Comparison of ENCODE assay signal across 29 mouse cellular contexts in genomic region chr19:48737554-48737953, GRCm38 (mm10).
A peak's percentile ranks its signal among the peaks of the same experiment; 100 is the strongest.
DNase-seq lines count a peak whose midpoint lies in the region; ATAC-seq and TF ChIP-seq lines count a peak whose summit lies in the region.
"Had no signal": no experiment of that assay in that cellular context is flagged by ENCODE, and none has a peak within 500 bp of the region (broad histone marks: within the 10 kb centered on the region; RNA-seq: fewer than 3 reads in every experiment).

No protein-coding gene starts in this region.

- no peak overlapping the region for H3K9ac ChIP-seq in hindbrain, postnatal 0 days (replicated peaks; ENCODE audit: low read length)
- no peak overlapping the region for H3K9ac ChIP-seq in hindbrain, embryonic 11.5 days (ENCODE audit: low read depth, low read length)
- no peak overlapping the region for H3K9ac ChIP-seq in kidney, postnatal 0 days (ENCODE audit: low read depth, low read length)
- H3K9ac ChIP-seq in kidney, embryonic 14.5 days (ENCODE audit: low read depth, low read length) = no peak overlapping the region
- no peak overlapping the region for H3K9ac ChIP-seq in forebrain, embryonic 13.5 days
- H3K9ac ChIP-seq: embryonic facial prominence, embryonic 13.5 days; heart, embryonic 15.5 days; hindbrain, embryonic 12.5 days; limb, embryonic 15.5 days; liver, embryonic 13.5 days; midbrain, embryonic 12.5 days had no signal

- H3K27me3 ChIP-seq in hindbrain, postnatal 0 days (ENCODE audit: insufficient read depth, low read length) = no peaks in the 10 kb centered on the region
- no peaks in the 10 kb centered on the region for H3K27me3 ChIP-seq in hindbrain, embryonic 11.5 days (ENCODE audit: control insufficient read depth, insufficient read depth, low read length)
- H3K27me3 ChIP-seq in kidney, postnatal 0 days (ENCODE audit: insufficient read depth, low read length) = no peaks in the 10 kb centered on the region
- no peaks in the 10 kb centered on the region for H3K27me3 ChIP-seq in kidney, embryonic 14.5 days (ENCODE audit: control insufficient read depth, insufficient read depth, low read length)
- peaks cover 46% of the 10 kb centered on the region for H3K27me3 ChIP-seq in forebrain, embryonic 13.5 days
- H3K27me3 ChIP-seq: embryonic facial prominence, embryonic 13.5 days; heart, embryonic 15.5 days; hindbrain, embryonic 12.5 days; limb, embryonic 15.5 days; liver, embryonic 13.5 days; megakaryocyte, embryonic 14.5 days; midbrain, embryonic 12.5 days had no signal

- H3K36me3 ChIP-seq in hindbrain, postnatal 0 days (ENCODE audit: insufficient read depth, low read length) = no peaks in the 10 kb centered on the region
- no peaks in the 10 kb centered on the region for H3K36me3 ChIP-seq in hindbrain, embryonic 11.5 days (ENCODE audit: control insufficient read depth, insufficient read depth, low read length)
- no peaks in the 10 kb centered on the region for H3K36me3 ChIP-seq in kidney, postnatal 0 days (ENCODE audit: insufficient read depth, low read length)
- no peaks in the 10 kb centered on the region for H3K36me3 ChIP-seq in kidney, embryonic 14.5 days (ENCODE audit: control insufficient read depth, insufficient read depth, low read length)
- no peaks in the 10 kb centered on the region for H3K36me3 ChIP-seq in forebrain, embryonic 13.5 days (ENCODE audit: poor library complexity, severe bottlenecking)
- H3K36me3 ChIP-seq: embryonic facial prominence, embryonic 13.5 days; G1E; heart, embryonic 10.5 days; heart, embryonic 15.5 days; hindbrain, embryonic 12.5 days; limb, embryonic 10.5 days; limb, embryonic 15.5 days; liver, embryonic 13.5 days; midbrain, embryonic 12.5 days had no signal

- no peak overlapping the region for H3K4me3 ChIP-seq in hindbrain, postnatal 0 days (ENCODE audit: low read length)
- H3K4me3 ChIP-seq in hindbrain, embryonic 11.5 days (ENCODE audit: low read depth, low read length) = no peak overlapping the region
- H3K4me3 ChIP-seq in kidney, postnatal 0 days (replicated peaks; ENCODE audit: low read depth, low read length) = no peak overlapping the region
- H3K4me3 ChIP-seq in kidney, embryonic 14.5 days (ENCODE audit: low read length) = no peak overlapping the region
- no peak overlapping the region for H3K4me3 ChIP-seq in forebrain, embryonic 13.5 days
- H3K4me3 ChIP-seq: embryonic facial prominence, embryonic 13.5 days; erythroblast, embryonic 14.5 days; heart, embryonic 10.5 days; heart, embryonic 15.5 days; hindbrain, embryonic 12.5 days; limb, embryonic 10.5 days; limb, embryonic 15.5 days; liver, embryonic 13.5 days; megakaryocyte, embryonic 14.5 days; midbrain, embryonic 12.5 days had no signal

- no peaks in the 10 kb centered on the region for H3K9me3 ChIP-seq in hindbrain, postnatal 0 days (ENCODE audit: low read length)
- no peaks in the 10 kb centered on the region for H3K9me3 ChIP-seq in hindbrain, embryonic 11.5 days (ENCODE audit: control insufficient read depth, low read length)
- no peaks in the 10 kb centered on the region for H3K9me3 ChIP-seq in kidney, postnatal 0 days (replicated peaks; ENCODE audit: low read length)
- H3K9me3 ChIP-seq in kidney, embryonic 14.5 days (ENCODE audit: control insufficient read depth, low read length) = no peaks in the 10 kb centered on the region
- no peaks in the 10 kb centered on the region for H3K9me3 ChIP-seq in forebrain, embryonic 13.5 days (replicated peaks)
- H3K9me3 ChIP-seq: embryonic facial prominence, embryonic 13.5 days; heart, embryonic 10.5 days; heart, embryonic 15.5 days; hindbrain, embryonic 12.5 days; limb, embryonic 10.5 days; limb, embryonic 15.5 days; liver, embryonic 13.5 days; midbrain, embryonic 12.5 days had no signal

- no peaks in the 10 kb centered on the region for H3K4me1 ChIP-seq in hindbrain, postnatal 0 days (ENCODE audit: insufficient read depth, low read length)
- no peaks in the 10 kb centered on the region for H3K4me1 ChIP-seq in hindbrain, embryonic 11.5 days (replicated peaks; ENCODE audit: control insufficient read depth, insufficient read depth, low read length)
- H3K4me1 ChIP-seq in kidney, postnatal 0 days (replicated peaks; ENCODE audit: insufficient read depth, low read length) = no peaks in the 10 kb centered on the region
- H3K4me1 ChIP-seq in kidney, embryonic 14.5 days (ENCODE audit: control insufficient read depth, insufficient read depth, low read length) = no peaks in the 10 kb centered on the region
- H3K4me1 ChIP-seq in forebrain, embryonic 13.5 days = peaks cover 7% of the 10 kb centered on the region
- H3K4me1 ChIP-seq: embryonic facial prominence, embryonic 13.5 days; heart, embryonic 10.5 days; heart, embryonic 15.5 days; hindbrain, embryonic 12.5 days; limb, embryonic 10.5 days; limb, embryonic 15.5 days; liver, embryonic 13.5 days; megakaryocyte, embryonic 14.5 days had no signal

- no peak for ATAC-seq in hindbrain, postnatal 0 days
- ATAC-seq in hindbrain, embryonic 11.5 days (ENCODE audit: low FRiP score) = no peak
- no peak for ATAC-seq in kidney, postnatal 0 days (replicated peaks; ENCODE audit: low FRiP score, low read depth)
- ATAC-seq in kidney, embryonic 14.5 days (ENCODE audit: low FRiP score, low TSS enrichment) = no peak
- peak; percentile 68; the same call in 1 of the 2 replicates for ATAC-seq in forebrain, embryonic 13.5 days
- ATAC-seq: intestine, embryonic 16.5 days; lung, postnatal 0 days had no signal

- 29% methylated on average over 2 of the region's 2 CpGs for WGBS in hindbrain, postnatal 0 days
- 36% methylated on average over 2 of the region's 2 CpGs for WGBS in hindbrain, embryonic 11.5 days
- 33% methylated on average over 2 of the region's 2 CpGs for WGBS in kidney, postnatal 0 days
- 43% methylated on average over 2 of the region's 2 CpGs for WGBS in kidney, embryonic 14.5 days
- WGBS in forebrain, embryonic 13.5 days = 6% methylated on average over 2 of the region's 2 CpGs

- TF ChIP-seq CTCF in hindbrain, postnatal 0 days (IDR thresholded peaks at IDR 0.05; ENCODE audit: low read depth) = no peak
- no peak for TF ChIP-seq CTCF in kidney, postnatal 0 days (IDR thresholded peaks at IDR 0.05; ENCODE audit: low read depth)

- no peak overlapping the region for H3K27ac ChIP-seq in hindbrain, postnatal 0 days
- no peak overlapping the region for H3K27ac ChIP-seq in hindbrain, embryonic 11.5 days (ENCODE audit: low read depth, low read length)
- H3K27ac ChIP-seq in kidney, postnatal 0 days = no peak overlapping the region
- no peak overlapping the region for H3K27ac ChIP-seq in kidney, embryonic 14.5 days (ENCODE audit: low read depth, low read length)
- H3K27ac ChIP-seq in forebrain, embryonic 13.5 days = no peak overlapping the region
- H3K27ac ChIP-seq: embryonic facial prominence, embryonic 13.5 days; heart, embryonic 10.5 days; heart, embryonic 15.5 days; hindbrain, embryonic 12.5 days; limb, embryonic 10.5 days; limb, embryonic 15.5 days; liver, embryonic 13.5 days; midbrain, embryonic 12.5 days had no signal

- H3K4me2 ChIP-seq in hindbrain, postnatal 0 days (ENCODE audit: low read depth, low read length) = no peak overlapping the region
- no peak overlapping the region for H3K4me2 ChIP-seq in hindbrain, embryonic 11.5 days (replicated peaks; ENCODE audit: low read depth, low read length)
- H3K4me2 ChIP-seq in kidney, postnatal 0 days (ENCODE audit: low read length) = no peak overlapping the region
- no peak overlapping the region for H3K4me2 ChIP-seq in kidney, embryonic 14.5 days (replicated peaks; ENCODE audit: low read depth, low read length)
- no peak overlapping the region for H3K4me2 ChIP-seq in forebrain, embryonic 13.5 days
- H3K4me2 ChIP-seq: embryonic facial prominence, embryonic 13.5 days; heart, embryonic 15.5 days; hindbrain, embryonic 12.5 days; limb, embryonic 15.5 days; liver, embryonic 13.5 days; midbrain, embryonic 12.5 days had no signal

- peak; percentile 35 for DNase-seq in hindbrain, postnatal 0 days (ENCODE audit: low spot score)
- DNase-seq in hindbrain, embryonic 11.5 days (ENCODE audit: low spot score) = no peak
- DNase-seq in kidney, postnatal 0 days (ENCODE audit: low spot score) = peak; percentile 24
- no peak for DNase-seq in frontal cortex, adult 2 months (ENCODE audit: extremely low spot score in 1 of 2, low spot score in 1 of 2)
- DNase-seq in spleen, adult 18-20 months = no peak
- DNase-seq: adrenal gland, postnatal 36 days; cerebellum, adult 11-12 months; cerebellum, postnatal 10 days; gastrocnemius, postnatal 25 days; heart, adult 11 months; layer of hippocampus, adult 9-11 months; liver, embryonic 13.5 days; lung, adult 18-20 months; lung, postnatal 4 days; thymus, postnatal 4 days had no signal

Comparison
In these comparisons a context has a peak if more than half of its experiments do, and no peak if none do; other contexts are left out.
1. DNase-seq: peak in hindbrain, postnatal 0 days (single experiment) and kidney, postnatal 0 days (single experiment); none in hindbrain, embryonic 11.5 days (single experiment), frontal cortex, adult 2 months (0 of 2) and spleen, adult 18-20 months (0 of 2).